Mouse (Mus musculus) spleen, adult 2 months (tissue): Measurements from ENCODE around the gene Mul1.

Experiments
- CTCF ChIP-seq: fragments of 200-500 bp; IDR thresholded peaks from 2 replicates; pipeline ENCODE4 v1.5.1; 2011; ENCODE audit warnings: mild to moderate bottlenecking, inconsistent platforms; ENCODE audit not compliant: insufficient read depth, insufficient read length, insufficient replicate concordance; ENCODE audit errors: extremely low read depth
- POLR2A ChIP-seq: fragments of 200-500 bp; IDR thresholded peaks from 2 replicates; pipeline ENCODE4 v1.6.1; 2011; ENCODE audit warnings: low read depth, low read length, inconsistent platforms

- TF ChIP-seq POLR2A (no peak), CTCF (no peak)
Measured at GRCm38 (mm10) chr4:138393703-138394102, 40.8 kb upstream of the Mul1 start.
